Mouse (Mus musculus) layer of hippocampus, postnatal 36 days (tissue): ENCODE data around the gene 2810408A11Rik. TPM values are rescaled to one million over a fixed set of nuclear protein-coding genes. Genes with fewer than 3 reads are reported as not detected.
"Not testable (repeated sequence)": the region's sequence is repeated elsewhere in the genome, so short reads cannot be mapped to it uniquely, and the experiment has no call there.

ENCODE experiments used
- DNase-seq, 2 experiments: peaks; one replicate each; pipeline ENCODE4 v3.0.0; 2022
- total RNA-seq, 2 experiments: library from RNA; stranded (reverse); gene quantifications; 2 replicates each; pipeline ENCODE4 v1.2.3; 2021

2810408A11Rik gene
- total RNA-seq, 2 experiments from 2014 or later, result 0.46 to 0.95 TPM

- DNase-seq, result peak; percentile 28 to 31
These were observed 20.3 kb downstream of the 2810408A11Rik start for GRCm38 (mm10) chr11:69880506-69880852.

- no peak for DNase-seq
These were observed 21.1 kb downstream of the 2810408A11Rik start for GRCm38 (mm10) chr11:69879711-69880110.

- no peak for DNase-seq
These were observed 21.8 kb downstream of the 2810408A11Rik start for GRCm38 (mm10) chr11:69878952-69879351.

- DNase-seq, result no peak
These were observed 22.4 kb downstream of the 2810408A11Rik start for GRCm38 (mm10) chr11:69878399-69878798.

- no peak for DNase-seq
These were observed 22.9 kb downstream of the 2810408A11Rik start, which contains the start of gene Tmem95 for GRCm38 (mm10) chr11:69877878-69878277. Tmem95 (minus strand) TSS chr11:69878018.

- peak; percentile 72 to 78 for DNase-seq
These were observed 23.9 kb downstream of the 2810408A11Rik start for GRCm38 (mm10) chr11:69876867-69877266.

- DNase-seq, result peak; percentile 34 to 36
These were observed 24.6 kb downstream of the 2810408A11Rik start for GRCm38 (mm10) chr11:69876186-69876585.

GRCm38 (mm10) chr11:69872451-69872850 is 28.3 kb downstream of the 2810408A11Rik start:
- no peak for DNase-seq

- DNase-seq, result no peak
These were observed 29.0 kb downstream of the 2810408A11Rik start for GRCm38 (mm10) chr11:69871822-69872221.

- no peak for DNase-seq
These were observed 30.3 kb downstream of the 2810408A11Rik start for GRCm38 (mm10) chr11:69870289-69871069.

- no peak for DNase-seq
These were observed 33.5 kb downstream of the 2810408A11Rik start for GRCm38 (mm10) chr11:69867335-69867734.

GRCm38 (mm10) chr11:69865561-69865960 is 35.2 kb downstream of the 2810408A11Rik start:
- DNase-seq, result no peak

GRCm38 (mm10) chr11:69864138-69864860 is 36.5 kb downstream of the 2810408A11Rik start:
- DNase-seq, result no peak

GRCm38 (mm10) chr11:69863729-69864128 is 37.1 kb downstream of the 2810408A11Rik start:
- not testable (repeated sequence) for DNase-seq

GRCm38 (mm10) chr11:69858113-69858998 is 42.4 kb downstream of the 2810408A11Rik start, which contains the start of gene Tnk1:
Tnk1 (minus strand) TSS chr11:69858730.
- no peak for DNase-seq

GRCm38 (mm10) chr11:69855347-69855746 is 45.4 kb downstream of the 2810408A11Rik start:
- DNase-seq, result no peak

- no peak for DNase-seq
These were observed 46.1 kb downstream of the 2810408A11Rik start for GRCm38 (mm10) chr11:69854680-69855079.

GRCm38 (mm10) chr11:69853994-69854393 is 46.8 kb downstream of the 2810408A11Rik start:
- DNase-seq, result no peak

- no peak for DNase-seq
These were observed 50.0 kb downstream of the 2810408A11Rik start for GRCm38 (mm10) chr11:69850754-69851153.

- no peak for DNase-seq
These were observed 50.9 kb downstream of the 2810408A11Rik start for GRCm38 (mm10) chr11:69849884-69850283.

GRCm38 (mm10) chr11:69849128-69849527 is 51.7 kb downstream of the 2810408A11Rik start:
- no peak for DNase-seq

- DNase-seq, result no peak
These were observed 52.8 kb downstream of the 2810408A11Rik start for GRCm38 (mm10) chr11:69848021-69848420.
